Mouse (Mus musculus) left cerebral cortex, postnatal 14 days (tissue): Measurements from ENCODE around the gene Unc5b. TPM values are rescaled to one million over a fixed set of nuclear protein-coding genes. Genes with fewer than 3 reads are reported as not detected.

Source experiments
- DNase-seq, 2 experiments: peaks; one replicate each; pipeline ENCODE4 v3.0.0; 2021 to 2022; ENCODE audit warnings: low spot score in 2 of 2, mixed read lengths in 1 of 2
- intact Hi-C: fragments of 180-260 bp; cut with DNase I; formaldehyde crosslinking; loops from one replicate; pipeline ENCODE4 v1.15.1; 2025
- total RNA-seq, 2 experiments: library from RNA; stranded (reverse); gene quantifications; 2 replicates each; pipeline ENCODE4 v1.2.3; 2021

Unc5b gene
- total RNA-seq, 2 experiments from 2014 or later = 7.6 to 12.3 TPM

- no peak for DNase-seq
These were observed 8.5 kb downstream of the Unc5b start for GRCm38 (mm10) chr10:60822641-60823425.

GRCm38 (mm10) chr10:60821736-60822358 lies 9.5 kb downstream of the Unc5b start:
- DNase-seq = no peak
- intact Hi-C loops = no loop called here

More at GRCm38 (mm10) chr10:60822641-60823425, 8.5 kb downstream of the Unc5b start:
- intact Hi-C loops = no loop called here

- intact Hi-C loops = no loop called here
These were observed 10.1 kb downstream of the Unc5b start for GRCm38 (mm10) chr10:60821311-60821710.

GRCm38 (mm10) chr10:60820552-60820951 lies 10.8 kb downstream of the Unc5b start:
- intact Hi-C loops = no loop called here
- DNase-seq = no peak

More at GRCm38 (mm10) chr10:60821311-60821710, 10.1 kb downstream of the Unc5b start:
- no peak for DNase-seq

GRCm38 (mm10) chr10:60819654-60820192 lies 11.7 kb downstream of the Unc5b start:
- no peak for DNase-seq
- intact Hi-C loops = no loop called here

- DNase-seq = no peak
- intact Hi-C loops = no loop called here
These were observed 12.2 kb downstream of the Unc5b start for GRCm38 (mm10) chr10:60819179-60819578.

GRCm38 (mm10) chr10:60818708-60819107 lies 12.7 kb downstream of the Unc5b start:
- no peak for DNase-seq
- intact Hi-C loops = no loop called here

- intact Hi-C loops = no loop called here
- no peak for DNase-seq
These were observed 13.5 kb downstream of the Unc5b start for GRCm38 (mm10) chr10:60817868-60818267.

- intact Hi-C loops = no loop called here
- peak; percentile 51 to 66 for DNase-seq
These were observed 14.3 kb downstream of the Unc5b start for GRCm38 (mm10) chr10:60816872-60817648.

GRCm38 (mm10) chr10:60815855-60816254 lies 15.5 kb downstream of the Unc5b start:
- DNase-seq = no peak
- intact Hi-C loops = no loop called here

- intact Hi-C loops = no loop called here
These were observed 16.3 kb downstream of the Unc5b start for GRCm38 (mm10) chr10:60815059-60815458.

GRCm38 (mm10) chr10:60814444-60815057 lies 16.8 kb downstream of the Unc5b start:
- intact Hi-C loops = no loop called here
- no peak for DNase-seq

More at GRCm38 (mm10) chr10:60815059-60815458, 16.3 kb downstream of the Unc5b start:
- DNase-seq = no peak

- DNase-seq = no peak
These were observed 17.8 kb downstream of the Unc5b start for GRCm38 (mm10) chr10:60813606-60814005.

GRCm38 (mm10) chr10:60811792-60812525 lies 19.4 kb downstream of the Unc5b start:
- no peak for DNase-seq
- intact Hi-C loops = no loop called here

More at GRCm38 (mm10) chr10:60813606-60814005, 17.8 kb downstream of the Unc5b start:
- intact Hi-C loops = no loop called here

- DNase-seq = no peak
These were observed 22.9 kb downstream of the Unc5b start for GRCm38 (mm10) chr10:60808447-60808846.

GRCm38 (mm10) chr10:60807531-60808185 lies 23.7 kb downstream of the Unc5b start:
- intact Hi-C loops = no loop called here
- DNase-seq = no peak

More at GRCm38 (mm10) chr10:60808447-60808846, 22.9 kb downstream of the Unc5b start:
- intact Hi-C loops = no loop called here

GRCm38 (mm10) chr10:60806207-60806538 lies 25.2 kb downstream of the Unc5b start:
- DNase-seq = no peak
- intact Hi-C loops = no loop called here
